Mouse (Mus musculus) large intestine, adult 2 months (tissue): ENCODE data around the gene Gm47791. TPM values are rescaled to one million over a fixed set of nuclear protein-coding genes. Genes with fewer than 3 reads are reported as not detected.

Experiments used
- DNase-seq: peaks from one replicate; pipeline ENCODE4 v3.0.0-alpha.2; 2012; ENCODE audit warnings: low read depth, low spot score
- WGBS: fragments of 180-500 bp; shearing (Covaris S2); methylation state at CpG from one replicate; pipeline ENCODE4 v1.1.7; 2018; 5-methylcytosine and 5-hydroxymethylcytosine counted together
- polyA plus RNA-seq: library from polyadenylated mRNA; depleted of rRNA; stranded (reverse); fragments of >200 nt; gene quantifications from 2 replicates; pipeline ENCODE4 v1.2.3, GENCODE M21; 2012

Gene Gm47791
- polyA plus RNA-seq, 1 experiment, result not detected

- no peak for DNase-seq
- WGBS, result 91% methylated on average over 11 of the region's 11 CpGs
These were observed 20.1 kb upstream of the Gm47791 start for GRCm38 (mm10) chr1:82791105-82791504.

- 67% methylated on average over 7 of the region's 7 CpGs for WGBS
These were observed 17.0 kb upstream of the Gm47791 start for GRCm38 (mm10) chr1:82788070-82788469.

GRCm38 (mm10) chr1:82787414-82787813 lies 16.4 kb upstream of the Gm47791 start:
- 1% methylated on average over 2 of the region's 2 CpGs for WGBS
- DNase-seq, result no peak

More at GRCm38 (mm10) chr1:82788070-82788469, 17.0 kb upstream of the Gm47791 start:
- no peak for DNase-seq

- WGBS, result 22% methylated on average over 6 of the region's 6 CpGs
- no peak for DNase-seq
These were observed 14.5 kb upstream of the Gm47791 start for GRCm38 (mm10) chr1:82785546-82785945.

- WGBS, result 85% methylated on average over 3 of the region's 3 CpGs
- DNase-seq, result no peak
These were observed 12.5 kb upstream of the Gm47791 start for GRCm38 (mm10) chr1:82783559-82783958.

- 31% methylated on average over 6 of the region's 6 CpGs for WGBS
- DNase-seq, result no peak
These were observed 8.4 kb upstream of the Gm47791 start for GRCm38 (mm10) chr1:82779388-82779966.

- WGBS, result 95% methylated on average over 4 of the region's 4 CpGs
- DNase-seq, result no peak
These were observed 4.2 kb upstream of the Gm47791 start for GRCm38 (mm10) chr1:82775293-82775692.

- WGBS, result 91% methylated on average over 5 of the region's 5 CpGs
- no peak for DNase-seq
These were observed 2.2 kb upstream of the Gm47791 start for GRCm38 (mm10) chr1:82773208-82773607.

GRCm38 (mm10) chr1:82772428-82772827 lies 1.4 kb upstream of the Gm47791 start:
- WGBS, result 62% methylated on average over 4 of the region's 4 CpGs

GRCm38 (mm10) chr1:82768269-82768668 lies 2.8 kb downstream of the Gm47791 start, which contains the start of gene Tm4sf20:
Gene Tm4sf20 (minus strand): TSS chr1:82768461.
- WGBS, result 25% methylated on average over 5 of the region's 5 CpGs

More at GRCm38 (mm10) chr1:82772428-82772827, 1.4 kb upstream of the Gm47791 start:
- no peak for DNase-seq

GRCm38 (mm10) chr1:82766641-82767040 lies 4.4 kb downstream of the Gm47791 start:
- DNase-seq, result no peak
- WGBS, result 13% methylated on average over 4 of the region's 4 CpGs

More at GRCm38 (mm10) chr1:82768269-82768668, 2.8 kb downstream of the Gm47791 start, which contains the start of gene Tm4sf20:
- no peak for DNase-seq

GRCm38 (mm10) chr1:82766227-82766626 lies 4.8 kb downstream of the Gm47791 start:
- WGBS, result 10% methylated on average over 1 of the region's 1 CpGs
- no peak for DNase-seq

GRCm38 (mm10) chr1:82762274-82762673 lies 8.8 kb downstream of the Gm47791 start:
- no peak for DNase-seq
- 76% methylated on average over 1 of the region's 1 CpGs for WGBS

GRCm38 (mm10) chr1:82761454-82762169 lies 9.4 kb downstream of the Gm47791 start:
- 36% methylated on average over 8 of the region's 8 CpGs for WGBS
- DNase-seq, result no peak

GRCm38 (mm10) chr1:82759520-82759919 lies 11.5 kb downstream of the Gm47791 start:
- 63% methylated on average over 1 of the region's 1 CpGs for WGBS
- DNase-seq, result no peak

- no peak for DNase-seq
- 87% methylated on average over 2 of the region's 2 CpGs for WGBS
These were observed 23.2 kb downstream of the Gm47791 start for GRCm38 (mm10) chr1:82747714-82748452.

GRCm38 (mm10) chr1:82746408-82746807 lies 24.6 kb downstream of the Gm47791 start:
- WGBS, result 88% methylated on average over 4 of the region's 4 CpGs
- DNase-seq, result no peak

GRCm38 (mm10) chr1:82743962-82744361 lies 27.1 kb downstream of the Gm47791 start:
- WGBS, result 86% methylated on average over 3 of the region's 3 CpGs
- DNase-seq, result no peak

GRCm38 (mm10) chr1:82741539-82741938 lies 29.5 kb downstream of the Gm47791 start:
- no peak for DNase-seq
- WGBS, result 85% methylated on average over 7 of the region's 7 CpGs

GRCm38 (mm10) chr1:82738066-82738465 lies 33.0 kb downstream of the Gm47791 start:
- WGBS, result 30% methylated on average over 1 of the region's 1 CpGs
- DNase-seq, result no peak
